Mouse (Mus musculus) testis, postnatal 14 days (tissue): Measurements from ENCODE around the gene Gm3238.
"Not testable (repeated sequence)": the region's sequence is repeated elsewhere in the genome, so short reads cannot be mapped to it uniquely, and the experiment has no call there.

ENCODE experiments used
- DNase-seq: peaks from one replicate; pipeline ENCODE4 v3.0.0; 2021; ENCODE audit warnings: low spot score

Gene Gm3238

DNA sequence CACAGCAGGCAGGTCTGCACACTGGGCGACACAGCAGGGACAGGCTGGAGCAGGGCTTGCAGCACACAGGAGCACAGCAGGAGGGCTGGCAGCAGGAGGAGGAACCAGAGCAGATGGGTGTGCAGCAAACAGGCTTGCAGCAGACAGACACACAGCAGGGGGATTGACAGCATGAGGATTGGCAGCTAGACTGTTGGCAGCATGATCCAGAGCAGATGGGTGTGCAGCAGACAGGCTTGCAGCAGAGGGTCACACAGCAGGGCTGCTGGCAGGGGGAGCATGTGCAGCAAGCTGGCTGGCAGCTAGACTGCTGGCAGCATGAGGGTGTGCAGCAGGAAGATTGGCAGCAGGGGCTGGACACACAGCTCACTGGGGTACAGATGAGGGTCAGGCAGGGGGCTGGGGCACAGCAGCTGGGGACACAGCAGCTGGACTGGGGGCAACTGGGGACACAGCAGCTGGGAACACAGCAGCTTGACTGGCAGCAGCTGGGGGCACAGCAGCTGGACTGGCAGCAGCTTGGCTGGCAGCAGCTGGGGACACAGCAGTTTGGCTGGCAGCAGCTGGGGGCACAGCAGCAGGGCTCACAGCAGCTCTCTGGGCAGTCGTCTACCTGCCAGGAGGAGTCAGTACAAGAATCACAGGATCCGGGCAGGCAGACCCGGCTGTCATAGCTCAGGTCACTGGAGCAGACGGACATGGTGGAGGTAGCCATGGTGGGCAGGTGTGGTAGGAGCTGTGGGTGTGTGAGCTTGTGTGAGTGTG, 29.0 kb downstream of the Gm3238 start, which contains the start of gene Gm18596:
Gene Gm18596, minus strand, starts transcription at position 715 of the 765 bp plus-strand sequence.
- not testable (repeated sequence) for DNase-seq

DNA sequence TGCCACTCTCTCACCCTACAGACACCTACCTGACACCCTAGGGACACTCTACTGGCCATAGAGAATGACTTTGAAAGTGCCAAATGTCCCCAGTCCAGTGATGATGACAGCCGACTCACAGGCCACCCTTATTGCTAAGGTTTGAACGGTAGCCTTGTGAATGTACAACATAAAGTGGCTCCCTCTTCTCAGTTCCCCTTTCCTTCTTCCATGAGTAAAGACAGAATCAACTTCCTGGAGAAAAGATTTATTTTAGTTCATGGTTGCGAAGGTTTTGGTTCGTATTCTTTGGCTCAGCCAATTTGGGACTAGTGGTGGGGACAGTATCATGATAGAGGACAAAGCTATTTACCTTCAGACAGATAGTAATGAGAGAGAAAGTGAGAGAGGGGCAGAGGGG, 32.2 kb downstream of the Gm3238 start:
- no peak for DNase-seq

DNA sequence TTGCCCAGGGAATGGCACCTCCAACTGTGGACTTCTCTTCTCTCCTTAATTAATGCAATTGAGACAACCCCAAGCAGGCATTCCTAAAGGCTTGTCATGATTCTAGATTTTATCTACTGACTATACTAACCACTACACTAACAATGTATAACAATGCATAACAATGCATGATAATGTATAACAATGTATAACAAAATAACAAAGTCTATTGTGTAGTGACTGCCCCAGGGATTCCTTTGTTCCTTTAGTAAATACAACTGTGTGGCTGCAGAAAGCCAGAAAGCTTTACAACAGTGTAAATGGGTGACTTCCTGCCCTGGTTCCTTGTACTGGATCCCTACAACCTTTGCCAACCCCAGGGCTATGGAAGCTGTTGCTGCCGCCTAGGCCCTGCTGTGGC, 35.2 kb downstream of the Gm3238 start:
- DNase-seq = no peak

DNA sequence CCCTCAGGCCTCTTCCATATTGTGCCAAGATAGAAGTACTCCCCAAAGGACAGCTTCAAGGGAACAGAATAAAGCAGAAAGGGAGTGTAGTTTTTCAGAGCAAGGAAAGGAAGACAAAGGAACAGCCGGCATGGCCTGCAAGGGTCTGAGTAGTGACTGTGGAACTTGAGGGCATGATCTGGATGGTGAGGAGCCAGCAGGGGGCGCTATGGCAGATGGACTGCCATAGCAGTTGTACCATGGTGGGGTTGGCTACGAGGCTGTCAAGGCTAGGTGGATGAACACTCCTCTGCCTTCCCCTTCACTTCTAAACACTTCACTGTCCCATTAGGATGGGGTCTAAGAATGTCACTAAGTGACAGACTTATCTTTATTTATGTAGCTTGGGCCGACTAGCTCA, 41.9 kb downstream of the Gm3238 start:
- no peak for DNase-seq

DNA sequence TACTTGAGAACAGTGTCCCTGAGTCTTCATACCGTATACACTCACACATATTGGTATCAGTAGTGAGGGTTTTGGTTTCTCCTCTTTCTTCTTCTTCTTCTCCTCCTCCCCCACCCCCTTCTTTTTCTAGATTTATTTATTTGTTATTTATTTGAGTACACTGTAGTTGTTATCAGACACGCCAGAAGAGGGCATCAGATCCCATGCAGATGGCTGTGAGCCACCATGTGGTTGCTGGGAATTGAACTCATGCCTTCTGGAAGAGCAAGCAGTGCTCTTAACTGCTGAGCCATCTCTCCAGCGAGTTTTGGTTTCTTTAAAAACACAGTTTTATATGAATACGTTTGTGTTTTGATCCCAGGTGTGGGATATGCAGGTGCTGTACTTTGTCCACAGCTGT, 42.8 kb downstream of the Gm3238 start:
- no peak for DNase-seq

DNA sequence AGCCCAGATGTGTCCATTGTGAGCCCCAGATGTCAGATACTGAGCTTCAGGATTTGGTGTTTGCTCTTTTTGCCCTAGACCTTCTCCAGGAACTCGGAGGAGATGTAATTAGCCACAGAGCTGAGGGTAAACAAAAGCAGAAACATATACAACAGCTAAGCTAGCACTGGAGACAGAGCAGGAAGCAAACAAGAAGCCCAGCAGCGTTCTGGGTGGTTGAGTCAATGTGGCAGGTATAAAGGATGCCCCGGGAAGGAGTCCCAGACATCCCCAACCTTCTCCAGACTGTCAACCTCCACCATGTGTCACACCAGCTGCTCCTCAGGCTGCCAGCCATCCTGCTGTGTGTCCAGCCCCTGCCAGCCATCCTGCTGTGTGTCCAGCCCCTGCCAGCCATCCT, 44.9 kb downstream of the Gm3238 start, which contains the start of gene Gm10100:
Gene Gm10100, plus strand, starts transcription at position 301 of the 400 bp plus-strand sequence.
- no peak for DNase-seq

DNA sequence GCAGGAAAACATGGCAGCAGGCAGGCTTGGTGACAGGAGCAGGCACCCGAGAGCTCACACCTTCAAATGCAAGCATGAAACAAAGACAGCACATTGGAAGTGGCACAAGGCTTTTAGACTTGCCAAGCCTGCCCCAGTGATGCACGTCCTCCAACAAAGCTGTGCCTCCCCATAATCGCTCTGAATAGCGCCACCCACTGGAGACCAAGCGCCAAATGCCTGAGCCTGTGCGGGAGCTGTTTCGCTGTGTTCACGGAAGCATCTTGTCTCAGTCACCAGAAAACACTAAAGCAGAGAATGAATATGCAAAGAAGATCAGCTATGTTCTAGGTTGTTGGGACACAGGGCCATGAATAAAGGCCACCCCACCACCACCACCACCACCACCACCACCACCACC, 46.3 kb downstream of the Gm3238 start:
- DNase-seq = no peak
